Mouse (Mus musculus) liver, postnatal 0 days (tissue): ENCODE results near the gene Mum1. TPM values are rescaled to one million over a fixed set of nuclear protein-coding genes. Genes with fewer than 3 reads are reported as not detected.
A peak's percentile ranks its signal among the peaks of the same experiment; 100 is the strongest.

Experiments
- ATAC-seq: fragments of 200-750 bp; cut with Nextera tagmentation; 2 replicates; pipeline ENCODE4 v1.8.0; 2017; ENCODE audit warnings: mild to moderate bottlenecking, moderate library complexity
- DNase-seq: peaks from one replicate; pipeline ENCODE4 v3.0.0-alpha.2; 2016
- H3K27ac ChIP-seq: fragments of 300-500 bp; sonication (generic); 2 replicates; pipeline ENCODE4 v1.5.1; 2014; ENCODE audit warnings: antibody characterized with exemption, moderate library complexity, mild to moderate bottlenecking, low read depth
- H3K27me3 ChIP-seq: fragments of 300-500 bp; sonication (generic); 2 replicates; pipeline ENCODE4 v1.6.1; 2014; ENCODE audit warnings: low read length, control low read depth, mixed read lengths; ENCODE audit not compliant: insufficient read depth
- H3K36me3 ChIP-seq: fragments of 300-500 bp; sonication (generic); replicated peaks from 2 replicates; pipeline ENCODE4 v1.6.1; 2014; ENCODE audit warnings: mild to moderate bottlenecking, control low read depth, low read length, moderate library complexity, mixed read lengths; ENCODE audit not compliant: insufficient read depth
- H3K4me1 ChIP-seq: fragments of 300-500 bp; sonication (generic); 2 replicates; pipeline ENCODE4 v1.6.1; 2014; ENCODE audit warnings: antibody characterized with exemption, mild to moderate bottlenecking, control low read depth; ENCODE audit not compliant: insufficient read depth
- H3K4me2 ChIP-seq: fragments of 300-500 bp; sonication (generic); 2 replicates; pipeline ENCODE4 v1.6.1; 2014; ENCODE audit warnings: low read depth, mild to moderate bottlenecking, low read length, moderate library complexity, mixed read lengths
- H3K4me3 ChIP-seq: fragments of 300-500 bp; sonication (generic); 2 replicates; pipeline ENCODE4 v1.5.1; 2014; ENCODE audit warnings: low read depth, low read length
- H3K9ac ChIP-seq: fragments of 300-500 bp; sonication (generic); replicated peaks from 2 replicates; pipeline ENCODE4 v1.6.1; 2014; ENCODE audit warnings: mild to moderate bottlenecking, moderate library complexity
- H3K9me3 ChIP-seq: fragments of 300-500 bp; sonication (generic); 2 replicates; pipeline ENCODE4 v1.6.1; 2016; ENCODE audit warnings: mild to moderate bottlenecking, control low read depth, low read length, mixed read lengths
- CTCF ChIP-seq: sonication (generic); IDR thresholded peaks from 2 replicates; pipeline ENCODE4 v1.5.1; 2016; ENCODE audit warnings: antibody characterized with exemption, low read depth
- EP300 ChIP-seq: IDR thresholded peaks from 2 replicates; pipeline ENCODE4 v1.6.1; 2016; ENCODE audit warnings: antibody characterized with exemption, low read depth, mild to moderate bottlenecking
- WGBS: fragments of 180-500 bp; shearing (Covaris S2); extraction: QIAGEN DNeasy Blood & Tissue Kit; methylation state at CpG from one replicate; pipeline ENCODE4 v1.1.7; 2014; ENCODE audit not compliant: insufficient replicate concordance; 5-methylcytosine and 5-hydroxymethylcytosine counted together
- polyA plus RNA-seq: library from polyadenylated mRNA; unstranded; fragments of >200 nt; fragmentation: Nextera tagmentation; extraction: Ambion mirVana; gene quantifications from 2 replicates; pipeline ENCODE4 v1.2.1, GENCODE M21; 2015

Gene Mum1
- polyA plus RNA-seq, 1 experiment from 2014 or later = 13.3 TPM

DNA sequence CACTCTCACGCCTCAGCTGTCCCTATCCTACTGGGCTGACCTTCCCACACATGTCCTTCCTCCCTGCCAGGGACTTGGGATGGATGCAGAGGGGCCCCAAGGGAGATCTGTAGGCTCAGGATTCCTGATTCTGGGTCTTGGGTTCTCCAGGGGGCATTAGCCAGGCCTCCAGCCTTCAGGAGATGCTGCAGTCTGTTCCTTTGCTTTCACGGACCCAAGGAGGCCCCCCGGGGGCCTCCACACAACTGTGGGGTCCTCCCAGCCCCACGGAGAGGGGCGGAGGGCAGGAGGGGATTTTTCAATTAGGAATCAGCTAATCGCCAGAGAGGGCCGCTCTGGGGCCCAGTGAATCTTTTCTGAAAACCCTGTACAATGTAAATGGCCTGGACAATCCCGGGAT, 31.8 kb upstream of the Mum1 start:
- Histone ChIP-seq H3K9me3 (no peaks in the 10 kb centered on the region), H3K4me2 (no peak overlapping the region), H3K27ac (no peak overlapping the region), H3K27me3 (peaks cover 41% of the 10 kb centered on the region), H3K4me3 (no peak overlapping the region), H3K4me1 (peaks cover 7% of the 10 kb centered on the region; the same call in 1 of the 2 replicates), H3K36me3 (no peaks in the 10 kb centered on the region), H3K9ac (no peak overlapping the region)
- 74% methylated on average over 8 of the region's 8 CpGs for WGBS
- TF ChIP-seq EP300 (no peak), CTCF (no peak)
- no peak for DNase-seq
- ATAC-seq = no peak

DNA sequence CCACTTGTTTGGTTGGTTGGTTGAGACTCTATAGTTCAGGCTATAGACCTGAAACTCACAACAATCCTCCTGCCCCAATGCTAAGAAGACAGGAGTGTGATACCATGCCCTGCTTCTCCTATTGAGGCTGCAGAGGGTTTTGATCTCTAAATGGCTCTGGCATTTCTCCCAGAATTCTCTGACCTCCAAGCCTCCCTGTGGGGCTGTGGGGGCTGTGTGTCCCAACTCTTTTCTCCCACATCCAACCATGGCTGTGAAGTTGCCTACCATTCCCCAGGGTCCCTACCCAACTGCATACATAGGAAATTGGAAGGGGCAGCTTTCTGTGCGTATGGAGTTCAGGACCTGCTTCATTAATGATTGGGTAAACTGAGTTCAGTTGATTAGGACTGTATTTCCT, 30.1 kb upstream of the Mum1 start:
- no peak for DNase-seq
- TF ChIP-seq CTCF (no peak), EP300 (no peak)
- H3K36me3 ChIP-seq = no peaks in the 10 kb centered on the region

DNA sequence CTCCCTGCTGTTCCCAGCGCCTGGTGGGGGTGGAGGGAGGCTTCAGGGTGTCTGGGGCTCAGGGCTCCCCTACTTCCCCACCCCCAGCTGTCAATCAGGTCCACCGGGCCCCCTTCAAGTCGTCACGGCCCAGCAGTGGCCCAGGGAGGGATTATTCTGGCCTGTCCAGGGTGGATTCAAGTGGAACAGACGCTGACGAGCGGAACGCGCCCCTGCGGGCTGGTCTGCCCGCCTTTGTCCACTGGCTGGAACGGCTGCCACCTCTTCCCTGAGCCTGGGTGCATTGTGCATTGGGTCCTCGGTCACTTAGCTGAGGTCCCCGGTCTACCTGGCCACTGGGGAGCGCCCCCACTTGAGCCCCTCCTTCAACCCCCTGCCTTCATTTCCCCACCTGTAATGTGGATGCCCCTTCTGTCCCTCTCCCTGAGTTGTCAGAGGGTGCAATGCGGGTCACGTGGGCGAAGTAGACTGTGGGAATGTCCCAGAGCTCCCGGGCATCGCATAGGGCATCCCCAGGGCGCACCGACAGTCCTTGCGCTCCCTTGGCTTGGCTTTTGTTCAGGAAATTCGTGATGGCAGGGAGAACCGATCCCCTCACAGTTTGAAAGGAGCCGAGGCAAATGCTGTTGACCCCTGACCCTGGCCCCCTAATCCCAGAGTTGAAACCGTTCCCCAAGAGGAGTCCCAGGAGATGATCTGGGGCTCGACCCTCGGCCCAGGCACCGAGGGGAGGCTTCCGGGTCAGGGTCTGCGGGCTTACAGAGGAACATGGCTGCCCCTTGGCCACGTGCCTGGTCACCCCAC, 29.3 kb upstream of the Mum1 start:
- H3K9me3 ChIP-seq = no peaks in the 10 kb centered on the region
- no peaks in the 10 kb centered on the region for H3K4me1 ChIP-seq
- no peak overlapping the region for H3K9ac ChIP-seq
- no peak overlapping the region for H3K4me3 ChIP-seq
- DNase-seq (no peak), ATAC-seq (no peak)
- no peak overlapping the region for H3K27ac ChIP-seq
- no peaks in the 10 kb centered on the region for H3K36me3 ChIP-seq
- peaks cover 16% of the 10 kb centered on the region for H3K27me3 ChIP-seq
- TF ChIP-seq CTCF (no peak), EP300 (no peak)
- no peak overlapping the region for H3K4me2 ChIP-seq
- 78% methylated on average over 33 of the region's 33 CpGs for WGBS

More for the DNA sequence above, 30.1 kb upstream of the Mum1 start:
- no peak overlapping the region for H3K4me3 ChIP-seq
- no peak for ATAC-seq
- no peaks in the 10 kb centered on the region for H3K4me1 ChIP-seq
- WGBS = 87% methylated on average over 1 of the region's 1 CpGs
- H3K27ac ChIP-seq = no peak overlapping the region
- no peaks in the 10 kb centered on the region for H3K9me3 ChIP-seq
- no peak overlapping the region for H3K9ac ChIP-seq
- peaks cover 24% of the 10 kb centered on the region for H3K27me3 ChIP-seq
- H3K4me2 ChIP-seq = no peak overlapping the region

DNA sequence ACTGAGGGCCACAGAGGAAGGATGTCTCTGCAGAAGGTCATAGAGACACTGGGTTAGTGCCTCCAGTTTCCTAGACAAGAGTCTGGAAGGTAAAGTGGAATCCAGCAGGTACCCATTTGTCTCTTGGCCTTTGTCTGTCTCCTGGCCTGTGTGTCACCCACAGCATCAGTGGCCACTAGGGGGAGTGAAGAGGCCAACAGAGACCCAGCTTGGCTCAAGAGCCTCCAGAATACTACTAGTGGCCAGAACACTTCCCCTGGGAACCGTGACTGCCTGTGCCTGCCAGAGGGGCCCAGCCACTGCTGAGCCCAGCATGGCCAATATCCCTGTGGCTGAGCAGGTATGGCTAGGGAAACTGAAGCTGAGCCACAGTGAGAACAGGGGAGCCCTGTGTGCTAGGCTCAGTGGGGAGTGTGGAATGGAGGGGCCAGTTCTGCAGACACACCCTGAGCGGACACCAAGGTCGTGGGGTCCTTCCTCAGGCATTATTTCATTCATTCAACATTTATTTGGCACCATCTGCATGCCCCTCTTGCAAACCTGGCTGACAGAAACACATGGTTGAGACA, 26.7 kb upstream of the Mum1 start:
- peak; percentile 79 for ATAC-seq

DNA sequence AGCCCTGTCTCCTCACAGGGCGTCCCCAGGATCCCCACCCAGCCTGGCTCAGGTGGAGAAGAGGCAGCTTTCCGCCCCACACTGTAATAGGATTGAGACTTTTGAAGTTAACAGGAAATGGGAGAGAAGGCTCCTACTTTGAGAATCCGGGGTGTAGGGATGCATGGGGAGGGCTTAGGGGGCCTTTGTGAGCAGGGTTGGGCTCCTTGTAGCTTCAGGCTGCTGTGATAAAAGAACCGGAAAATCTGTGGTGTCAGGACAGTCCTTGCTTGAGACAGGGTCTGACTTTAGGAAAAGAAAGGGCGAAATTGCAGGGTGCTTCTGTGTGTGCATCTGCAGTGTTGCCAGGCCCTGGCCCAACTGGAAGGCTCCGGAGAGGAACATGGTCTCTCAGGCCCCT, 25.7 kb upstream of the Mum1 start:
- TF ChIP-seq CTCF (no peak), EP300 (no peak)
- Histone ChIP-seq H3K27ac (no peak overlapping the region), H3K27me3 (0 out of 2 replicates have a peak, but pooled peaks cover 5% of the 10 kb centered on the region), H3K4me1 (no peaks in the 10 kb centered on the region), H3K36me3 (no peaks in the 10 kb centered on the region), H3K9me3 (no peaks in the 10 kb centered on the region), H3K4me3 (no peak overlapping the region), H3K9ac (no peak overlapping the region), H3K4me2 (no peak overlapping the region)
- 75% methylated on average over 6 of the region's 6 CpGs for WGBS
- no peak for DNase-seq
- no peak for ATAC-seq

More for the DNA sequence above, 26.7 kb upstream of the Mum1 start:
- no peaks in the 10 kb centered on the region for H3K4me1 ChIP-seq
- H3K27ac ChIP-seq = no peak overlapping the region
- H3K9me3 ChIP-seq = no peaks in the 10 kb centered on the region
- no peak for TF ChIP-seq EP300
- TF ChIP-seq CTCF = peak; percentile 94
- no peak overlapping the region for H3K4me3 ChIP-seq
- H3K36me3 ChIP-seq = no peaks in the 10 kb centered on the region
- no peak overlapping the region for H3K4me2 ChIP-seq
- WGBS = 43% methylated on average over 3 of the region's 3 CpGs
- 0 out of 2 replicates have a peak, but pooled peaks cover 5% of the 10 kb centered on the region for H3K27me3 ChIP-seq
- H3K9ac ChIP-seq = no peak overlapping the region
- DNase-seq = peak; percentile 85

DNA sequence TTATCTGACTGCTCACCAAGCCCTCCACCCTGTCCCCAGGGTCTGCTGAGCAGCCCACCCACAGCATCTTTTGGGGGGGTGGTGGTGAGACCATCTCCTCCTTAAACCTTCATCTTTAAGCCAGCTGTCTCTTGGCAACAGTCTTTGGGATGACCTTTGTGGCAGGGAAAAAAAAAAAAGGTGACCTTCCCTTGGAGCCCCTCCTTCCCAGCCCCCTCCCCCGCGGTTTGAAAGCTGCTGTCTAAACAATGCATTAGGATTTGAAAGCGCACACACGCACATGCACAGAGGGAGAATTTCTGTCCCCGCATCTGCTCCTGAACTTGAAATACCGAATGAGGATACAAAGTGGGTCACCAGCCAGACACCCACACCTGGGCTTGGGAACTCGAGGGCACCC, 22.2 kb upstream of the Mum1 start:
- Histone ChIP-seq H3K27me3 (no peaks in the 10 kb centered on the region), H3K4me3 (no peak overlapping the region), H3K4me2 (no peak overlapping the region), H3K27ac (no peak overlapping the region), H3K36me3 (no peaks in the 10 kb centered on the region), H3K4me1 (no peaks in the 10 kb centered on the region), H3K9ac (no peak overlapping the region), H3K9me3 (no peaks in the 10 kb centered on the region)
- TF ChIP-seq EP300 (no peak), CTCF (no peak)
- ATAC-seq (no peak), DNase-seq (no peak)
- WGBS = 48% methylated on average over 7 of the region's 7 CpGs
